Mouse (Mus musculus): Measurements from ENCODE around the gene Zbtb37.

The Zbtb37 gene

DNA sequence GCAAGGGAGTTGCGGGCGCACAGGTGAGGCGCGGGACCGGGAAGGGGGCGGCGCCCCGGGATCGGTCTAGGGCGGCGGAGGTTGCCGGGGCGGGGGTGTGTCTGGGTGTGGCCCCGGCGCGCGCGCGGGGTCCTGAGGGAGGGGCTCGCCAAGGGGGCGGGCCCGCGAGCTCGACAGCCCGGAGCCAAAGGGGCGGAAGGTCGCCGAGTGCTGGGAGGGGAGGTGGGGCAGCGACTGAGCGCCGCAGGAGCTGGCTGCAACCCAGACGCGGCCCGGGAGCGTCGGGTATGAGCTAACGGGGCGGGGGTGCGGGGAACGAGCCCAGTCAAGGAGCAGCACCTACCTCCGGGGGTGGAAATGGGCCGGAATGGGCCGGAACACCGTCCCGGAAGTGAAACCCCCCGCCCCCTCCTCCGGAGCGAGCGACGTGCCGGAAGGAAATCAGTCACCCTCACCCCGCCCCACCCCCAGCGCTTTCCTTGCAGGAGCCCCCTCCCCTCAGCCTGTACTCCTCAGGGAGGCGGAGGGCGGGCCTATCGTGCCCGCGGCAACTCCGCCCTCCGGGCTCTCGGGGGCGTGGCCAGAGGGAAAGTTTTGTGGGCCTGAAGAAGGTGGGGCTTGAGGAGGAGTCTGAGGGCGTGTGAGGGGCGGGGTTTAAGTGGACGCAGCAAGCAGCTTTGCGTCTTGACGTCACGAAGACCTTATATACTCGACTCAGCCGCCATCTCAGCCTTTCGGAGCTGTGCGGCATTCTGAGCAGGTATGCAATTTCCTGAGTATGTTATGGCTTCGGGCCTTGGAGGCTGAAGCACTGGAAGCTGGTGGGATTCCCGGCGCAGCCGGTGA, at the start of gene Zbtb37:
Zbtb37 (minus strand) TSS at position 415 of the 846 bp plus-strand sequence.
- peak; percentile 99 for DNase-seq (ENCODE audit: low read depth, low spot score)

DNA sequence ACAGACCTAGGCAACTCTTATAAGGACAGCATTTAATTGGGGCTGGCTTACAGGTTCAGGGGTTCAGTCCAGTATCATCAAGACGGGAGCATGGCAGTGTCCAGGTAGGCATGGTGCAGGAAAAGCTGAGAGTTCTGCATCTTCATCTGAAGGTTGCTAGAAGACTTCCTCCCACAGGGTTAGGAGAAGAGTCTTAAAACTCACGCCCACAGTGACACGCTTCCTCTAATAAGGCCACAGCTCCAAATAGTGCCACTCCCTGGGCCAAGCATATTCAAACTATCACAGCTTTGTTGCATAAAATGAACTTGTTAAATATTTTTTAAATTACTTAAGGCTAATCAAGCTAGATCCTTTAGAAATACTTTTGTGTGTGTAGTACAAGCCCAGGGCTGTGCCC, 42.6 kb upstream of the Zbtb37 start:
- no peak for DNase-seq (ENCODE audit: low read depth, low spot score)

- DNase-seq (ENCODE audit: low read depth, low spot score): no peak
Observed at GRCm38 (mm10) chr1:161076238-161076637, 41.6 kb upstream of the Zbtb37 start.

- DNase-seq (ENCODE audit: low read depth, low spot score): no peak
Observed at GRCm38 (mm10) chr1:161071272-161071620, 36.6 kb upstream of the Zbtb37 start.

GRCm38 (mm10) chr1:161070352-161071271, 36.0 kb upstream of the Zbtb37 start, which contains the start of the genes Dars2 and Cenpl:
Gene Dars2 (minus strand): TSS chr1:161070658.
Gene Cenpl (plus strand): TSS chr1:161070713.
- DNase-seq (ENCODE audit: low read depth, low spot score): peak; percentile 91

DNA sequence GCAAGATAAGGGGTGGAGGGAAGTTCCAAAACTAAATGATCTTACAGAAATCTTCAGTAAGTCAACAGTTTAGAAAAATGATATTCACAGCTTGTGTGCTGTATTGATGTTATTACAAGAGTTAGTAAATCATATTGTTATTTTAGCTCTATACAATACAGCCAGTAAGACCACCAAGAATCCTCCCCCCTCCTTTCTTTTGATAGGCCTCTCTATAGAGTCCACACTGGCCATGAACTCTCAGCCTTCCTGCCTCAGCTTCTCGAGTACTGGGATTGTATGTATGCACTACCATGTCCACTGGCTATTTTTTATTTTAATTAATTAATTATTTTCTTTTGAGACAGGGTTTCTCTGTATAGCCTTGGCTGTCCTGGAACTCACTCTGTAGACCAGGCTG, 28.7 kb upstream of the Zbtb37 start:
- DNase-seq (ENCODE audit: low read depth, low spot score): no peak

DNA sequence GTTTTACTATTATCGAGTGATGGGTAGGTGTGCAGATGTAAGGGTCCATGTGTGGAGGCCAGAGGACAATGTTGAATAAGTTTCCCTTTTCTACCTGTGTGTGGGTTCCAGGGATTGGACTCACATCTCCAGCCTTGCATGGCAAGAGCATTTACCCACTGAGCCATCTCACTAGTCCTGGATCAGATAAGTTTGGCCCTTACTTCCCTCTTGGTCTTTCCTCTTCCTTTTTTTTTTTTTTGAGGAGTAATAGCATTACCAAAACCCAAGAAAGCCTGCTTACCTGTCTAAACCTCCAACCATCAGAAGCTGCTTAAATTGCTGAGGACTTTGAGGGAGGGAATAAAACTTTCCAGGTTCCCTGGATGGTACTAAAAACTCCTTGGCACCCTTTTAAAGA, 22.5 kb upstream of the Zbtb37 start:
- DNase-seq (ENCODE audit: low read depth, low spot score): no peak

DNA sequence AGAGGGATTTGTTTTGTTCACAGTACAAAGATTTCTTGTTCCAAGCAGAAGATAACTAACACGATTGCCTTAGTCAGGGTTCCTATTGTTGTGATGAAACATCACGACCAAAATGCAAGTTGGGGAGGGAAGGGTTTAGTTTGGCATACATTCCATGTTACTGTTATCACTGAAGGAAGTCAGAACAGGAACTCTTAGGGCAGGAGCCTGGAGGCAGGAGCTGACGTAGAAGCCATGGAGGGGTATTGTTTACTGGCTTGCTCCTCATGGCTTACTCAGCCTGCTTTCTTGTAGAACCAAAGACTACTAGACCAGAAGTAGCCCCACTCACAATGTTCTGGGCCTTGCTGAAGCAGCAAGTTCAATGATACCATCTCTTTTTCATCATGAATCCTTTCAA, 12.3 kb upstream of the Zbtb37 start:
- no peak for DNase-seq (ENCODE audit: low read depth, low spot score)

GRCm38 (mm10) chr1:161041261-161042020, 6.8 kb upstream of the Zbtb37 start:
- no peak for DNase-seq (ENCODE audit: low read depth, low spot score)

DNA sequence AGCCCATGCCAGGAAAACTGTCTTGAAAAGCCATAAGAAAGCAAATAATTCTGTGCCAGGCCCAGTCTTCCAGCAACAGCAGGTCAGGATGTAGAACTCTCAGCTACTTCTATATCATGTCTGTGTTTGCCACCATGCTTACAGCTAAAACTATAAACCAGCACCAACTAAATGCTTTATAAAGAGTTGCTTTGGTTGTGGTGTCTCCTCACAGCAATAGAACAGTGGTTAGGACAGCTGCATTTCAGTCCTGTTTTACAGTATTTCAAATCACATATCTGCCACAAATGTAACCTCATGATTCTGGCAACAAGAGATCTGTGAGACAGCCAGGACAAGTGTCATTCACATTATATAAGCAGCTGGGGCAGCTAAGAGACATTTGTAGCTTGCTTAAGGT, 6.2 kb upstream of the Zbtb37 start:
- no peak for DNase-seq (ENCODE audit: low read depth, low spot score)

DNA sequence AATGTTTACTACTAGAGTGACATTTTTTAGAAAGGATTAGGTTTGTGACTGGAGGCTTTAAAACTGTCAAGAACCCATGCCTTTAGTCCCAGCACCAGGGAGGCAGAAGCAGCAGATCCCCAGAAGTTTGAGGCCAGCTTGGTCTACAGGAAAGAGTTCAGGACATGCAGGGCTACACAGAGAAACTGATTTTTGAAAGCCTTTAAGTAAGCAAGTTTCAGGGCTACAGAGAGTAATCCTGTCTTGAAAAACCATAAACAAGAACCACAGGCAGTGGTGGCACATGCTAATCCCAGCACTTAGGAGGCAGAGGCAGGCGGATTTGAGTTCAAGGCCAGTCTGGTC, 5.7 kb upstream of the Zbtb37 start:
- DNase-seq (ENCODE audit: low read depth, low spot score): no peak

DNA sequence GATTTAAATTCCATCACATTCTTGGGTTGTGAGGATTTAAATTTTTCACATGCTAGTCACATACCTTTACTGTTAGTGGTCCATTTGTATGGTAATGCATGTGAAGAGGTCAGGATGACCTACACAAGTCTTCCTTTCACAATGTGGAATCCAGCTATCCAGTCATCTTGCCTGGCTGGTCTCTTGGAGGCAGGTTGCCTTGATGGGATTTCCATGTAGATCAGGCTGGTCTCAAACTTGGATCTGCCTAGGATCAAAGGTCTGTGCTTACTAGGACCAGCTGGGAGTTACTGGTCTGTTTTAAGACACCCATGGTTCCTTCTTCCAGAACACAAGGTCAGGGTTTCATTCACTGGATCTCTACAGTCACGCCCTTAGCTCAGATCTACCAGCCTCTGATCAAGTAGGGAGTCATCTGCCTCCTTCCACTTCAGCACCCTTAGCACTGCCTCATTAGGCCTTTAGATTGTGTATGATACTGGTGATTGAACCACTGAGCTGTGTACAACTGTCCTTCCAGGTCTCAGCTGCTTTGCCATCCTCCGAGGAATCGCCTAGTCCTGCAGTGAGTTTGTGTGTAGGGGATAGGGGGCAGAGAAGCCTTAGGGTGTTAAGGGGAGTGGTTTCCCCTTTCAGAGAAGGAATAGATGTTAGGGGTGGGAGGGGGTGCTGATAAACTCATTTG, 5.2 kb upstream of the Zbtb37 start:
- DNase-seq (ENCODE audit: low read depth, low spot score): no peak

GRCm38 (mm10) chr1:161038968-161039721, 4.5 kb upstream of the Zbtb37 start:
- no peak for DNase-seq (ENCODE audit: low read depth, low spot score)

- DNase-seq (ENCODE audit: low read depth, low spot score): no peak
Observed at GRCm38 (mm10) chr1:161038004-161038403, 3.4 kb upstream of the Zbtb37 start.

- DNase-seq (ENCODE audit: low read depth, low spot score): no peak
Observed at GRCm38 (mm10) chr1:161037599-161037998, 3.0 kb upstream of the Zbtb37 start.

- no peak for DNase-seq (ENCODE audit: low read depth, low spot score)
Observed at GRCm38 (mm10) chr1:161037026-161037425, 2.4 kb upstream of the Zbtb37 start.

DNA sequence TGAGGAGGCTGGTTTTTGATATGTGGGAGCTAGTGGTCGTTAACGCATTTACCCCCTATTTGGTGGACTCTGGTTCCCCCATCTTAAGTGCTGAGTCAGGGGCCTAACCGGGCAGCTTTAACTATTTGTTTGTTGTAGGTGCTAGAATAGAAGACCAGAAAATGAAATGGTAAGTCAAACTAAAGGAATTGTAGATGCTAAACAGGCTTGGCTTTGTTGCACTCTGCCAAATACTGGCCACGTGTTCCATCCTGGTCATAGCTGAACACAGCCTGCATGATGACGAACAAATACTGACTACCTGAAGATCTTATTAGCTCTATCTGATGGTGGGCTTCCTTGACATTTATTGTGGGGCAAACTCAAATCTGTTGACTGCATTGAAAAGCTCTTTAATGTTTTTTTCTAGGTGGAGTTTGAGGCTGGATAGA, 1.8 kb upstream of the Zbtb37 start:
- DNase-seq (ENCODE audit: low read depth, low spot score): no peak

DNA sequence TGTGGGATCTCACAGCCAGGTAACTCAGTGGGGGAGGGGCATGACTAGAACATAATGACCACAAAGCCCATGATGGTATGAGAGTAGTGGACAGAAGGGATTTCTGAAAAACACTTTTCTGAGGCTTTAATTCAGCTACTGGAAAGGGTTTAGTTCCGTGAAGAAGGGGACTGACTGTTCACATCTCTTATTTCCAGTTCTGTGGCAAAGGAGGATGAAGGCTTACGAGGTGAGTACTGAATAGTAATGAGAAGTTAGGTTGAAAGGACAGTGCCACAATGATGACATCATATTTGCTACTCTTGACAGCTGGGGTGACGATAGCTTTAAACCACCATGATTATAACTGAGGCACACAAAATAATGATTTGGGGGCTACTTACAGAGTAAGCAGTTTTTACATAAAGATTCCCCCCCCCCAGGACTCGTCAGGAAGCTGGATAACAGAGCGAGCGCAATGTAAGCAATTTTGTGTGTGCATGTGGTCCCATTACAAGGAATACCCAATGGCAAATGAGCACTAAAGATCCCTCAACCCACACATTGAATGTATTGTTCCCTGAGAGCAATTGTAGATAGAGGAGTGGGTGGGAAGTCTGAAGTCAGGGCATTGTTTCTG, 1.2 kb upstream of the Zbtb37 start:
- DNase-seq (ENCODE audit: low read depth, low spot score): no peak

DNA sequence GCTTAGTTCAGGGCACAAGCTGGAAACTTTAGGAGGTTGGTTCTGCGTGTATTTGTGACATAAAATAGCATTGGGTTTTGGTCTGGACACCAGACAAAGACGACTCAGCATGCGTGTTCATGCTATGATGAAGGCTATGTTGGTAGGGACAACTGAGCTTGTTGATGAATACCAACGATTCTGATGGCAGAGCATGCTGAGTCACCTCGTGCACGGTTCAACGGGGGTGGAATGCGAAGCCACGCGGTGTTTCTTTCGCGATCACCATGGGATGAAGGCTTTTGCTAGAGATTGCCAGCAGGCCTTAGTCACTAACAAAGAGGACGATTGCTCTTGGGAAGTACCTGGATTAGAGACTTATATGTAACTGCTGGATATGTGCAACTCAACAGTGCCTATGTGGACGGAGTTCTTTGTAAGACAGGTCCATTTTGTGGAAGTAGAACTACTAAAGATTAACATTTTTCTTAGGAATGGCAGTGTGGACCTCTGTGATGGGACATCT, 684 bp upstream of the Zbtb37 start:
- no peak for DNase-seq (ENCODE audit: low read depth, low spot score)

Measured in skeletal muscle tissue, adult 2 months (tissue).